Mouse (Mus musculus): ENCODE measurements around the gene Nop10. TPM values are rescaled to one million over a fixed set of nuclear protein-coding genes. Genes with fewer than 3 reads are reported as not detected.
A peak's percentile ranks its signal among the peaks of the same experiment; 100 is the strongest.

Nop10 gene
- polyA plus RNA-seq, 1 experiment from 2014 or later = 181 TPM

GRCm38 (mm10) chr2:112265448-112266241 is 3.9 kb downstream of the Nop10 start, which contains the start of gene Slc12a6:
TSS of gene Slc12a6 (plus strand) at chr2:112265825.
- peak; percentile 94 for ATAC-seq (ENCODE audit: insufficient number of reproducible peaks, insufficient read depth, low FRiP score, low TSS enrichment, low read depth)
- WGBS = under 1% methylated on average over 76 of the region's 85 CpGs

GRCm38 (mm10) chr2:112266242-112266592 is 4.5 kb downstream of the Nop10 start, which contains the start of gene Gm21985:
TSS of gene Gm21985 (plus strand) at chr2:112266314.
- Histone ChIP-seq H3K4me1 (replicated peaks) (peaks cover 20% of the 10 kb centered on the region), H3K27me3 (no peaks in the 10 kb centered on the region), H3K4me2 (peak within 1 kb of the TSS; percentile 93), H3K9me3 (no peaks in the 10 kb centered on the region), H3K4me3 (replicated peaks) (peak within 1 kb of the TSS; percentile 74), H3K36me3 (no peaks in the 10 kb centered on the region), H3K27ac (peak within 1 kb of the TSS; percentile 89), H3K9ac (replicated peaks) (peak within 1 kb of the TSS; percentile 75)
- peak; percentile 33 for ATAC-seq (ENCODE audit: insufficient number of reproducible peaks, insufficient read depth, low FRiP score, low TSS enrichment, low read depth)
- WGBS = 3% methylated on average over 11 of the region's 11 CpGs

More at GRCm38 (mm10) chr2:112265448-112266241, 3.9 kb downstream of the Nop10 start, which contains the start of gene Slc12a6:
- Histone ChIP-seq H3K27ac (peak within 1 kb of the TSS; percentile 89), H3K4me2 (peak within 1 kb of the TSS; percentile 93), H3K9ac (replicated peaks) (peak within 1 kb of the TSS; percentile 75), H3K36me3 (no peaks in the 10 kb centered on the region), H3K4me1 (replicated peaks) (peaks cover 20% of the 10 kb centered on the region), H3K27me3 (no peaks in the 10 kb centered on the region), H3K9me3 (no peaks in the 10 kb centered on the region), H3K4me3 (replicated peaks) (peak within 1 kb of the TSS; percentile 74)

- H3K36me3 ChIP-seq = no peaks in the 10 kb centered on the region
- H3K27me3 ChIP-seq = no peaks in the 10 kb centered on the region
- H3K27ac ChIP-seq = no peak overlapping the region
- H3K9ac ChIP-seq (replicated peaks) = no peak overlapping the region
- peak overlapping the region; percentile 93 for H3K4me2 ChIP-seq
- WGBS = 47% methylated on average over 10 of the region's 10 CpGs
- peak overlapping the region; percentile 74 for H3K4me3 ChIP-seq (replicated peaks)
- H3K4me1 ChIP-seq (replicated peaks) = peaks cover 20% of the 10 kb centered on the region
- ATAC-seq (ENCODE audit: insufficient number of reproducible peaks, insufficient read depth, low FRiP score, low TSS enrichment, low read depth) = no peak
- H3K9me3 ChIP-seq = no peaks in the 10 kb centered on the region
Observed at GRCm38 (mm10) chr2:112266780-112267179, 5.1 kb downstream of the Nop10 start.

- Histone ChIP-seq H3K4me2 (peak overlapping the region; percentile 93), H3K4me1 (replicated peaks) (peaks cover 18% of the 10 kb centered on the region), H3K36me3 (no peaks in the 10 kb centered on the region), H3K4me3 (replicated peaks) (no peak overlapping the region), H3K9me3 (no peaks in the 10 kb centered on the region), H3K27ac (no peak overlapping the region), H3K27me3 (no peaks in the 10 kb centered on the region), H3K9ac (replicated peaks) (no peak overlapping the region)
- WGBS = 79% methylated on average over 8 of the region's 8 CpGs
- ATAC-seq (ENCODE audit: insufficient number of reproducible peaks, insufficient read depth, low FRiP score, low TSS enrichment, low read depth) = no peak
Observed at GRCm38 (mm10) chr2:112267547-112268269, 6.0 kb downstream of the Nop10 start.

DNA sequence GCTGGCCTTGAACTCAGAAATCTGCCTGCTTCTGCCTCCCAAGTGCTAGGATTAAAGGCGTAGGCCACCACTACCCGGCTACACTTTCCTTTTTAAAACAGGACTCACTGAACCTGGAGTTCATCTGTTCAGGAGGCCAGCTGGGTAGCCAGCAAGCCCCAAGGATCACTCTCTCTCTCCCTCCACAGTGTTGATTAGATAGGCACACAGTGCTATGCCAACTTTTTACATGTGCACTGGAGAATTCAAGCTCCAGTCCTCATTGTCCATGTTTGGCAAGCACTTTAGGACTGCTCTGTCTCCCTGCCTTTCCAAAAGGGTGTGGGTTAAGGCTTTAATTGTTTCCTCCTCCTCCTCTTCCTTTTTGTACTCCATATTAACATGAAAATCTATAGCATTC is 8.3 kb downstream of the Nop10 start:
- H3K27me3 ChIP-seq = no peaks in the 10 kb centered on the region
- no peak overlapping the region for H3K4me2 ChIP-seq
- peaks cover 11% of the 10 kb centered on the region for H3K4me1 ChIP-seq (replicated peaks)
- 91% methylated on average over 2 of the region's 2 CpGs for WGBS
- no peak overlapping the region for H3K4me3 ChIP-seq (replicated peaks)
- H3K9ac ChIP-seq (replicated peaks) = no peak overlapping the region
- H3K27ac ChIP-seq = no peak overlapping the region
- no peaks in the 10 kb centered on the region for H3K9me3 ChIP-seq
- H3K36me3 ChIP-seq = no peaks in the 10 kb centered on the region
- no peak for ATAC-seq (ENCODE audit: insufficient number of reproducible peaks, insufficient read depth, low FRiP score, low TSS enrichment, low read depth)

GRCm38 (mm10) chr2:112272909-112273308 is 11.2 kb downstream of the Nop10 start:
- no peaks in the 10 kb centered on the region for H3K4me1 ChIP-seq (replicated peaks)
- 91% methylated on average over 2 of the region's 2 CpGs for WGBS
- no peaks in the 10 kb centered on the region for H3K27me3 ChIP-seq
- no peaks in the 10 kb centered on the region for H3K36me3 ChIP-seq
- ATAC-seq (ENCODE audit: insufficient number of reproducible peaks, insufficient read depth, low FRiP score, low TSS enrichment, low read depth) = no peak
- no peak overlapping the region for H3K4me2 ChIP-seq
- H3K27ac ChIP-seq = no peak overlapping the region
- H3K9ac ChIP-seq (replicated peaks) = no peak overlapping the region
- no peaks in the 10 kb centered on the region for H3K9me3 ChIP-seq
- H3K4me3 ChIP-seq (replicated peaks) = no peak overlapping the region

DNA sequence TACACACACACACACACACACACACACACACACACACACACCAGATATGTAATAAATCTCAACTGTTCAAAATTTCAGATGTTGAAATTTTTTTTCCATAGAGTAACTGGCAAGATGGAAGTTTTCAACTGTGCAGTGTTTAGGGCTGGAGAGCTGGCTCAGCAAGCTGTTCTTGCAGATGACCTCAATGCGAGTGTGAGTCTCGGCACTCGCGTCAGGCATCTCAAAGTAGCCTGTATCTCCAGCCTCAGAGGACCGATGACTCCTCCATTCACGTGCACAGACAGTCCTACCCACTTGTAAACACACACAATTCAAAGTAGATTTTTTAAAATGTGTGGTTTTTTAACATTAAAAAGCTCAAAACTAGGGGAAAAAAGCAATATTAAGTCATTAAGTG is 11.7 kb downstream of the Nop10 start:
- H3K9me3 ChIP-seq = no peaks in the 10 kb centered on the region
- H3K27me3 ChIP-seq = no peaks in the 10 kb centered on the region
- H3K4me3 ChIP-seq (replicated peaks) = no peak overlapping the region
- H3K36me3 ChIP-seq = no peaks in the 10 kb centered on the region
- H3K4me2 ChIP-seq = no peak overlapping the region
- H3K9ac ChIP-seq (replicated peaks) = no peak overlapping the region
- no peak overlapping the region for H3K27ac ChIP-seq
- H3K4me1 ChIP-seq (replicated peaks) = no peaks in the 10 kb centered on the region
- WGBS = 88% methylated on average over 6 of the region's 6 CpGs
- ATAC-seq (ENCODE audit: insufficient number of reproducible peaks, insufficient read depth, low FRiP score, low TSS enrichment, low read depth) = no peak

DNA sequence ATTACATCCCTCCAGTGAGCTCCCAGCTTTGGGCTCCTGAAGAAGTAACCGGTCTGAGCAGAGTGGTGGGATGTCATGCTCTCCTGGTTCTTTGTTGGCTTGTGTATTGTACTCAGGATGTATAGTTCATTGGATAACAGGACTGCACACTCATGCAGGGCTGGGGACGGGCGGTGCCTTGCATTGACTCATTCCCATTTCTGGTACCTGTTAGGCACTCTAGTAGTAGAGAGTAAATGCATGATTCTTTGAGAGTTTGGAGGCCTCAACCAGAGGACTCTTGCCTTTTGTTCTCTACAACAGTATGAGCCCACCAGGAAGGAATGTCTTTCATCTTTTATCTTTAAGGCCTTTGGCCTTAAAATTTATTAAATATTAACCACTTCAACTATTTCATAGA is 15.1 kb downstream of the Nop10 start:
- WGBS = 97% methylated on average over 3 of the region's 3 CpGs
- Histone ChIP-seq H3K27ac (no peak overlapping the region), H3K9me3 (no peaks in the 10 kb centered on the region), H3K36me3 (no peaks in the 10 kb centered on the region), H3K4me2 (no peak overlapping the region), H3K4me1 (replicated peaks) (no peaks in the 10 kb centered on the region), H3K9ac (replicated peaks) (no peak overlapping the region), H3K27me3 (no peaks in the 10 kb centered on the region), H3K4me3 (replicated peaks) (no peak overlapping the region)
- no peak for ATAC-seq (ENCODE audit: insufficient number of reproducible peaks, insufficient read depth, low FRiP score, low TSS enrichment, low read depth)

- H3K4me2 ChIP-seq = no peak overlapping the region
- 91% methylated on average over 1 of the region's 1 CpGs for WGBS
- ATAC-seq (ENCODE audit: insufficient number of reproducible peaks, insufficient read depth, low FRiP score, low TSS enrichment, low read depth) = no peak
- no peak overlapping the region for H3K4me3 ChIP-seq (replicated peaks)
- H3K36me3 ChIP-seq = no peaks in the 10 kb centered on the region
- H3K9ac ChIP-seq (replicated peaks) = no peak overlapping the region
- 0 out of 2 replicates have a peak, but pooled peaks cover 4% of the 10 kb centered on the region for H3K4me1 ChIP-seq (replicated peaks)
- no peaks in the 10 kb centered on the region for H3K27me3 ChIP-seq
- no peak overlapping the region for H3K27ac ChIP-seq
- H3K9me3 ChIP-seq = no peaks in the 10 kb centered on the region
Observed at GRCm38 (mm10) chr2:112282846-112283245, 21.1 kb downstream of the Nop10 start.

DNA sequence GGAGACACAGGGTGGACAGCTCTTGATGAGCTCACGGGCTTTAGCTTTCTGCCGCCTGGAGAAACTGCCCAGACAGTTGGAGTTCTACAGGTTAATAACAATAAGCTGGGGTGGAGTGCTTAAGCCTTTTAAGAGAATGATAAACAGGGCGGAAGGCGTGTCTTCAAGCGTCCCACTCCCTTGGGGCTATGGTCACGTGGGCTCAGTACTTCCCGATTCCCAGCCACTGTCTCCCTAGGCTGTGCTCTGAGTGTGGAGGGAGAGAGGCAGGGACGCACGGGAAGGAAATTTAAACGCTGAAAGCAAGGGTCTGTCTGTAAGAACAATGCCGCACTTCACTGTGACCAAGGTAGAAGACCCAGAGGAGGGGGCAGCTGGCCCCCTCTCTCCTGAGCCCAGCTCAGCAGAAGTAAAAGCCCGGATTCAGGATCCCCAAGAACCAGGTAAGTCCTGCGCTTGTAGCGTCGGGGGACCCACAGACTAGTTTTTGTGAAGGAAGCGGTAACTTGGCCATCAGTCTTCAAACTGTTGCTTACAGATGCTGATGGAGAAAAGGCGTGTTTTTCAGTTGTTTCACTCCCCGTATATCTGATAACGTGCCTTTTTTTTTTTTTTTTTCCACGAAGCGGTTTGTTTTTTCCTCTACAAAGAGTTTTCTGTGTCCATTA is 22.8 kb downstream of the Nop10 start:
- no peak overlapping the region for H3K27ac ChIP-seq
- 2% methylated on average over 21 of the region's 21 CpGs for WGBS
- H3K4me1 ChIP-seq (replicated peaks) = 0 out of 2 replicates have a peak, but pooled peaks cover 4% of the 10 kb centered on the region

DNA sequence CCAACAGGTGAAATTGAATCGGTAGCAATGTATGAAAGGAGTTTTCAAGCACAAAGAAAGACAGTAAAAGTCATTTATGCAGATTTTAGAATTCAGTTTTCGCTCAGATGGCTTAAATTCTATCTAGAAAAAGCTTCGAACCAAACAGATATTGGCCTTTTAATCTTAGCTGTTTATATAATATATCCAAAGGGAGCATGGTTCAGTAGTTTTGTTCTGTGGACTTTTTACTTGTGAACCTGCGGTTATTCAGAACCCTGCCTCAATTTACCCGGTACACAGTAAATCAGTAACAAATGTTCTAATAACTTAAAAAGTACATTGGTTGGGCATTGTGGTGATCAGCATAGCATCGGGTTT is 23.3 kb downstream of the Nop10 start:
- 62% methylated on average over 6 of the region's 6 CpGs for WGBS
- Histone ChIP-seq H3K4me3 (replicated peaks) (peak overlapping the region; percentile 45), H3K9ac (replicated peaks) (no peak overlapping the region)

More for the DNA sequence above, 22.8 kb downstream of the Nop10 start:
- no peaks in the 10 kb centered on the region for H3K36me3 ChIP-seq
- H3K4me3 ChIP-seq (replicated peaks) = peak overlapping the region; percentile 45
- ATAC-seq (ENCODE audit: insufficient number of reproducible peaks, insufficient read depth, low FRiP score, low TSS enrichment, low read depth) = no peak
- H3K9me3 ChIP-seq = no peaks in the 10 kb centered on the region
- H3K4me2 ChIP-seq = peak overlapping the region; percentile 79
- H3K9ac ChIP-seq (replicated peaks) = peak overlapping the region; percentile 65
- H3K27me3 ChIP-seq = no peaks in the 10 kb centered on the region

More for the DNA sequence above, 23.3 kb downstream of the Nop10 start:
- 0 out of 2 replicates have a peak, but pooled peaks cover 4% of the 10 kb centered on the region for H3K4me1 ChIP-seq (replicated peaks)
- no peaks in the 10 kb centered on the region for H3K27me3 ChIP-seq
- H3K9me3 ChIP-seq = no peaks in the 10 kb centered on the region
- H3K36me3 ChIP-seq = no peaks in the 10 kb centered on the region
- no peak overlapping the region for H3K27ac ChIP-seq
- ATAC-seq (ENCODE audit: insufficient number of reproducible peaks, insufficient read depth, low FRiP score, low TSS enrichment, low read depth) = no peak
- H3K4me2 ChIP-seq = peak overlapping the region; percentile 79
